Mouse (Mus musculus) midbrain, embryonic 16.5 days (tissue): ENCODE results near the gene Rab11fip4. TPM values are rescaled to one million over a fixed set of nuclear protein-coding genes. Genes with fewer than 3 reads are reported as not detected.

Experiments used
- ATAC-seq: fragments of 200-750 bp; cut with Nextera tagmentation; 2 replicates; pipeline ENCODE4 v1.8.0; 2017; ENCODE audit warnings: moderate TSS enrichment
- H3K27ac ChIP-seq: fragments of 300-500 bp; sonication (generic); 2 replicates; pipeline ENCODE4 v1.5.1; 2014; ENCODE audit warnings: mild to moderate bottlenecking, low read length, mixed read lengths
- H3K27me3 ChIP-seq: fragments of 300-500 bp; sonication (generic); 2 replicates; pipeline ENCODE4 v1.6.1; 2014; ENCODE audit warnings: low read depth, low read length, mixed read lengths; ENCODE audit not compliant: control insufficient read depth, insufficient read depth
- H3K36me3 ChIP-seq: fragments of 300-500 bp; sonication (generic); 2 replicates; pipeline ENCODE4 v1.6.1; 2014; ENCODE audit warnings: mild to moderate bottlenecking, low read length, moderate library complexity, mixed read lengths; ENCODE audit not compliant: control insufficient read depth, insufficient read depth
- H3K4me1 ChIP-seq: fragments of 300-500 bp; sonication (generic); 2 replicates; pipeline ENCODE4 v1.6.1; 2014; ENCODE audit warnings: mild to moderate bottlenecking, low read length, mixed read lengths; ENCODE audit not compliant: control insufficient read depth, insufficient read depth
- H3K4me2 ChIP-seq: fragments of 300-500 bp; sonication (generic); 2 replicates; pipeline ENCODE4 v1.6.1; 2014; ENCODE audit warnings: mild to moderate bottlenecking, low read length, mixed read lengths
- H3K4me3 ChIP-seq: fragments of 300-500 bp; sonication (generic); 2 replicates; pipeline ENCODE4 v1.5.1; 2014; ENCODE audit warnings: low read depth, mild to moderate bottlenecking, low read length, moderate library complexity, mixed read lengths
- H3K9ac ChIP-seq: fragments of 300-500 bp; sonication (generic); 2 replicates; pipeline ENCODE4 v1.6.1; 2014; ENCODE audit warnings: low read depth, low read length, mixed read lengths
- H3K9me3 ChIP-seq: fragments of 300-500 bp; sonication (generic); replicated peaks from 2 replicates; pipeline ENCODE4 v1.6.1; 2014; ENCODE audit warnings: mild to moderate bottlenecking, low read length, mixed read lengths; ENCODE audit not compliant: control insufficient read depth, poor library complexity, severe bottlenecking
- WGBS: fragments of 180-500 bp; shearing (Covaris S2); extraction: QIAGEN DNeasy Blood & Tissue Kit; methylation state at CpG from one replicate; pipeline ENCODE4 v1.1.7; 2014; 5-methylcytosine and 5-hydroxymethylcytosine counted together
- polyA plus RNA-seq: library from polyadenylated mRNA; unstranded; fragments of >200 nt; fragmentation: Nextera tagmentation; extraction: Ambion mirVana; gene quantifications from 2 replicates; pipeline ENCODE4 v1.2.1, GENCODE M21; 2015

Gene Rab11fip4
- polyA plus RNA-seq, 1 experiment from 2014 or later = 29.4 TPM

DNA sequence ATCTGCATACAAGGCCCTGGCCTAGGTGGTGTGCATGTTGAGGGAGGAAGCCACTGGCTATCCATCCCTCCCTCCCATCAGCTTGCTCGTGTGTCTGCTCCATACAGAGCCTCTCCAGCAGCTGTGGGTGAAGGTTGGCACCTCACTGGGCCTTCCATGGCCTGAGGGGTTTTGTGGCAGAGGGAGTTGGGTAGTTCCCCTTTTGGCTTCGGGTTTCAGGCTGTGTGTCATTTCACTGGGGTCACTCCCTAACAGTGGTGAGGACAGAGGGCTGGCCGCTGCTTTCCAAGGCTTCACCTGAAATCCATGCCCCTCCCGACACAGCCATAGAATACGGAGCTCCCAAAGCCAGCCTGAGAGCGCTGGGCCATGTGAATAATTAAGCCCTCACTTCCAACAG, 78.2 kb downstream of the Rab11fip4 start:
- no peak overlapping the region for H3K27ac ChIP-seq
- no peaks in the 10 kb centered on the region for H3K9me3 ChIP-seq
- no peaks in the 10 kb centered on the region; the same call in 1 of the 2 replicates for H3K4me1 ChIP-seq
- no peak overlapping the region for H3K4me3 ChIP-seq
- WGBS = 69% methylated on average over 6 of the region's 6 CpGs
- H3K36me3 ChIP-seq = no peaks in the 10 kb centered on the region
- no peaks in the 10 kb centered on the region for H3K27me3 ChIP-seq
- H3K4me2 ChIP-seq = no peak overlapping the region
- no peak overlapping the region for H3K9ac ChIP-seq
- no peak for ATAC-seq

DNA sequence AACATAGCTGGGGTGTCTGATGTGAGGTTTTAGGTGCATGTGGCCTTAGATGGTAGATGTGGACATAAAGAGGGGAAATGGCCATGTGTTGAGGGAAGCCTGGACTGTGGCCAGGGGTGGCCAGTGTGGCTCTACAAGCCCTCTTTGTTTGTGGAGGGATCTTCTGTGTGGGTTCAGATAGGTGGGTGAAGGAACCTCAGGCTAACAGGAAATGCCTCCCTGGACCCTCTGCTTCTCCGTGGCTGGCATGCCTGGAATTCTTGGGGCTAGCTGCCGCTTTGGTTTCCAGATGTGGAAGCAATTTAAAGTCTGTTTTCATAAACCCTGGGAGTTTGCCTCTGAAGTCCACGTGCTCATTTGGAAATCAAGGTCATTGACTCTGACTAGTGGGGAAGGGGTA, 78.9 kb downstream of the Rab11fip4 start:
- 55% methylated on average over 3 of the region's 3 CpGs for WGBS
- no peaks in the 10 kb centered on the region for H3K36me3 ChIP-seq
- ATAC-seq = no peak

DNA sequence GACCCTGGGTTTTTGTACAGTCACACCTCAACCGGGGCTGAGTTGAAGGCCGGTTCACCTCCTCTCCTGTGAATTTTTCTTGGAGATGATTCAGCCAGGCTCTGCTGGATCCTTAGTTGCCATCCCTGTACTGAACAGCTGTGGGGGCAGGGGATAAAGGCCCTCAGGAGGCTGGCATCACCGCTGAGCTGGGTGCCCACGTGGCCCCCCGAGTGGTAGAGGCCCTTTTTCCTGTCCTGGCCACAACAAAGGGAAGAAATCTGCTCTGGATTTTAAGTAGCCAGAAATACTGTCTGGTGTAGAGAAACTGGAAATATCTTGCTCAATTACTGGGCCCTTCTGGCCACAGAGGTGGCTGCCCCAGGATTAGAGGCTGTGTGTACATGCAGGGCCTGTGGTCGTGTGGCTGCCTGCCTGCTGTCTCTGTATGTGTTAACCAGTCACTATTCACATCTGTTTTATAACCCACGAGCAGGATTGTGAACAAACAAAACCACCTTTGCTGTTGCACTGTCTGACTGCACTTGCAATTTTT, 79.5 kb downstream of the Rab11fip4 start:
- H3K9ac ChIP-seq = no peak overlapping the region
- ATAC-seq = no peak
- H3K27ac ChIP-seq = peak overlapping the region; percentile 35; the same call in 1 of the 2 replicates
- no peaks in the 10 kb centered on the region for H3K9me3 ChIP-seq
- no peaks in the 10 kb centered on the region for H3K36me3 ChIP-seq
- H3K4me1 ChIP-seq = peaks cover 11% of the 10 kb centered on the region
- H3K4me2 ChIP-seq = no peak overlapping the region
- H3K4me3 ChIP-seq = no peak overlapping the region
- 72% methylated on average over 7 of the region's 7 CpGs for WGBS
- H3K27me3 ChIP-seq = no peaks in the 10 kb centered on the region

More for the DNA sequence above, 78.9 kb downstream of the Rab11fip4 start:
- H3K27me3 ChIP-seq = no peaks in the 10 kb centered on the region
- H3K27ac ChIP-seq = no peak overlapping the region
- H3K9me3 ChIP-seq = no peaks in the 10 kb centered on the region
- H3K4me3 ChIP-seq = no peak overlapping the region
- no peak overlapping the region for H3K4me2 ChIP-seq
- no peak overlapping the region for H3K9ac ChIP-seq
- H3K4me1 ChIP-seq = peaks cover 5% of the 10 kb centered on the region

DNA sequence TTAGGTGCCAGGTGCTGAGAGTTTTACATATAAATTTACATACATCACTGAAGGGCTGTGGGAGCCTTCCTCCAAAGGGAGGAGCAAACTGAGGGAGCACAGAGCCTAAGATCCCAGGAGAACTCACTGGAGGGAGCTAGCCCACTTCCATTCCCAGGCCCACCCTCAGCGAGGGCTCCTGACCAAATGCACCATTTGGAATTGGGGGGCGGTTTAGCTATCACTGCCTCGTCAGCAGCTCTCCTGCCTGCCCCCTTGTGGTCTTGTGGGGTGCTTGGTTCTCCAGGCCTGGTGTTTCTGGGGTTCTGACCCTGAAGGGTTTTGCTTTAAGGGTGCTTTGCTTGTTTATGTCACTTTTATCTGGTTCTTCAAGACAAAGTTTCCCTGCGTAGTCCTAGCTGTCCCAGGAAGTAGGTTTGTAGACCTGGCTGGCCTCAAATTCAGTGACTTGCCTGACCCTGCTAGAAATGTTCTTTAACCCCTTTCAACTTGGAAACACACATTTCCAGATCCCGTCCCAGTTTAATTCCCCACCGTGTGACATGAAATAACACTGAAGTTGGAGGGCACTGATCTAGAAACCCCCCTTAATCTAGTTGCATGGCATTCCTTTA, 80.8 kb downstream of the Rab11fip4 start:
- Histone ChIP-seq H3K27me3 (no peaks in the 10 kb centered on the region), H3K27ac (no peak overlapping the region), H3K4me2 (no peak overlapping the region), H3K4me3 (no peak overlapping the region), H3K9ac (no peak overlapping the region), H3K9me3 (no peaks in the 10 kb centered on the region), H3K36me3 (no peaks in the 10 kb centered on the region), H3K4me1 (peaks cover 13% of the 10 kb centered on the region)
- ATAC-seq = no peak
- 57% methylated on average over 6 of the region's 6 CpGs for WGBS

DNA sequence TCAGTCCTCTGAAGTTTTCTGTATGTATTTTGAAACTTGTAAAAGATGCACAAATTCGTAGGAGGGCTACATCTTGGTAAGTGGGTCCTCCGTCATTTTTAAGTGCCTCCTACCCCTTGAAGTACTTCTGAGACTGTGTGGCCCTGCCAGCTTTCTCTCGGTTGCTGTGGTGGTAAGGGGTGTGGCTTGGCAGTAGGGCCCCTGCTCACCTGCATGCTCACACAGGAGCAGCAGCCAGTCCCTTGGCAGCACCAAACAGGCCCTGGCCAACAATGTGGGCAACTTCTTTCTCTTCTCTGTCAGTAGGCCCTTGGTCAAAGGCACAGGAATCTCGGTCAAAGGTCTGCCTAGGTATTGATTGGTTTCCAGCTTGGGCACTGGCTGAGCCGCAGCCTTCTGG, 82.1 kb downstream of the Rab11fip4 start:
- Histone ChIP-seq H3K9ac (no peak overlapping the region), H3K4me1 (peaks cover 13% of the 10 kb centered on the region), H3K27ac (no peak overlapping the region), H3K27me3 (no peaks in the 10 kb centered on the region), H3K4me3 (no peak overlapping the region), H3K4me2 (no peak overlapping the region), H3K9me3 (no peaks in the 10 kb centered on the region), H3K36me3 (no peaks in the 10 kb centered on the region)
- WGBS = 83% methylated on average over 5 of the region's 5 CpGs
- ATAC-seq = no peak

DNA sequence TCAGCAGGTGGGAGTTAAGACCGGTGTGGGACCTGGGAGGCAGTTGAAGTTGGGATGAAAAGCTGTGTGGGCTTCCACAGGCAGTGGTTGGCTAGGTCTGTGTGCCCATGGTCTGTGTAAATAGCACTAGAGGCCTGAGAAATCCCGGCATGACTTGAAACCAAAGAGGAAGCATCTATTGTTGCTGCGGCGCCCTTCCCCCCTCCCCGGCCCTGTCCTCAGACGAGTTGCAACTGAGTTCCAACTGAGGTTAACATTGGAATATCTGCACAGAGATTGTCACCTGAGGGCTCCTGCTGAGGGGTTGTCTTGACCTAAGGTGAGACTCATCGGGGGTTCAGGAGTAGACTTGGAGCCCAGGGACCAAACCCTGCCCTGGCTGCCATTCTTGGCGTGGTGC, 82.7 kb downstream of the Rab11fip4 start:
- H3K27me3 ChIP-seq = no peaks in the 10 kb centered on the region
- ATAC-seq = no peak
- H3K9me3 ChIP-seq = no peaks in the 10 kb centered on the region
- peaks cover 13% of the 10 kb centered on the region for H3K4me1 ChIP-seq
- 69% methylated on average over 8 of the region's 8 CpGs for WGBS
- H3K9ac ChIP-seq = no peak overlapping the region
- H3K4me3 ChIP-seq = no peak overlapping the region
- H3K36me3 ChIP-seq = no peaks in the 10 kb centered on the region
- no peak overlapping the region for H3K4me2 ChIP-seq
- H3K27ac ChIP-seq = no peak overlapping the region

DNA sequence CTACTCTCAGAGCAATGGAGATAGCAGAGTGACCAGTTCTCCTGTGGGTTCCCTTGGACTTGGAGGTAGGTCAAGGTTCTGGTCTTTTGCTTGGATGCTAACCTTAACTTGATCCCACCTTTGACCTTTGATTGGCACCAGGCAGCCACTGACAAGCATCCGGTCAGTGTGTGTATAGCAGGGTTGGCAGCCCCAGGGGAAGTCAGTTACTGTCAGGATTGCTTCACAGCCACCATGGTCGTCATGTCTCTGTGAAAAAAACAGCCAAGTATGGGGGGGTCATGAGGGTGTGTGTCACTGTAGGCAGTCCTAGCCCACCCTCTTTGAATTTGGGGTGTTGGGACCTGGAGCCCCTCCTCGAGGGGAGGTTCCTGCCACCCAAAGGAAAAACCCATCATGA, 83.2 kb downstream of the Rab11fip4 start:
- no peak overlapping the region for H3K9ac ChIP-seq
- H3K4me3 ChIP-seq = no peak overlapping the region
- H3K9me3 ChIP-seq = no peaks in the 10 kb centered on the region
- H3K36me3 ChIP-seq = no peaks in the 10 kb centered on the region
- H3K4me1 ChIP-seq = peaks cover 13% of the 10 kb centered on the region
- WGBS = 89% methylated on average over 3 of the region's 3 CpGs
- no peaks in the 10 kb centered on the region for H3K27me3 ChIP-seq
- no peak for ATAC-seq
- H3K4me2 ChIP-seq = no peak overlapping the region
- H3K27ac ChIP-seq = no peak overlapping the region

DNA sequence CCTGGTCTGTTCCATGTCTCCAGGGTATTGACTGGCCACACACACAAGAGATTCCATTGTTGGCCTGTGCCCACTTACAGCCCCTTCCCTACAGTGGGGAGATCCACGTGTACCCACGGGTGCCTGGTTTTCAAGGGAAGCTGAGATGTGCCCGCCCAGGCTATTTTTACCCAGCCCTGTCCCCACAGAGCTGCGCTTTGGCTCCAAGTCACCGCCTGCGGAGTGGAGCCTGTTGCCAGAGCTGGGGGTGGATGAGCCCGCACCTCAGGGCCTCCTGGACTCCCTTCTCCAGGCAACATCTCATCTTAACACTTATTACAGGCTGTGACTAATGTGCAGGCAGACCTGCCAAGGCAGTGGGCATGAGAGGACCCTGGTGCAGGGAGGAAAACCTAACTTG, 83.6 kb downstream of the Rab11fip4 start:
- Histone ChIP-seq H3K4me3 (no peak overlapping the region), H3K4me1 (peaks cover 13% of the 10 kb centered on the region), H3K27ac (no peak overlapping the region), H3K9ac (no peak overlapping the region), H3K4me2 (no peak overlapping the region), H3K9me3 (no peaks in the 10 kb centered on the region), H3K27me3 (no peaks in the 10 kb centered on the region), H3K36me3 (no peaks in the 10 kb centered on the region)
- ATAC-seq = no peak
- 88% methylated on average over 7 of the region's 7 CpGs for WGBS

DNA sequence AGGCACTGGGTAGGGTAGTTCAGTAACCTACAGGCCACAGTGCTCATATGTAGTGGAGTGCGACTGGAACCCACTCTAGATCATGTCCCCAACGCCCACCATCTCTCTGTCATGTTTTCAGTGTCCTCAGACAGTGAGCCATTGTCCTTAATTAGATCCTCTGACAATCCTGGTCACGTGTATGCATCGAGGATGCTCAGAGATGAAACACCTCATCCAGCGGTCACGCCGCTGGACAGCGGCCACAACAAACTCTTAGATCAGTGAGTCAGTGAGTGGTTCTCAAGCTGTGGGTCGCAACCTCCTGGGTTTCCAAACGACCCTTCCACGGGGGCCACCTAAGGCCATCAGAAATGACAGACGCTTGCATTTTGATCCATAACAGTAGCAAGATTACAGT, 84.3 kb downstream of the Rab11fip4 start:
- no peak for ATAC-seq
- peaks cover 13% of the 10 kb centered on the region for H3K4me1 ChIP-seq
- no peak overlapping the region for H3K4me2 ChIP-seq
- H3K27me3 ChIP-seq = no peaks in the 10 kb centered on the region
- no peak overlapping the region for H3K4me3 ChIP-seq
- 63% methylated on average over 12 of the region's 12 CpGs for WGBS
- no peaks in the 10 kb centered on the region for H3K9me3 ChIP-seq
- 0 out of 2 replicates have a peak overlapping the region, but pooled peaks have one; percentile 40 for H3K27ac ChIP-seq
- H3K9ac ChIP-seq = no peak overlapping the region
- no peaks in the 10 kb centered on the region for H3K36me3 ChIP-seq
